Mouse (Mus musculus): ENCODE data around the gene Atxn2. TPM values are rescaled to one million over a fixed set of nuclear protein-coding genes. Genes with fewer than 3 reads are reported as not detected.

The Atxn2 gene
- total and polyA plus RNA-seq, 3 experiments: 7.7 to 58.4 (median 8.3) TPM

- TF ChIP-seq ZMIZ1 (IDR thresholded peaks at IDR 0.05; ENCODE audit: low read depth, low read length): no peak
- TF ChIP-seq NELFE (IDR thresholded peaks at IDR 0.05; ENCODE audit: low read depth, low read length): no peak
- TF ChIP-seq POLR2AphosphoS2 (IDR thresholded peaks at IDR 0.05; ENCODE audit: low read depth, low read length): no peak
- TF ChIP-seq KAT2A (IDR thresholded peaks at IDR 0.05; ENCODE audit: insufficient replicate concordance, low read length): no peak
- TF ChIP-seq MAX (IDR thresholded peaks at IDR 0.05; ENCODE audit: low read length): no peak
- no peak for TF ChIP-seq POLR2A (IDR thresholded peaks at IDR 0.05; ENCODE audit: low read depth, low read length)
- in situ Hi-C loops (cut with MboI; ENCODE audit: low pct_ligation_motif_present, low pct_unique_long_range_greater_than_20kb, low sequenced_read_pairs): no loop called here
- DNase-seq (ENCODE audit: extremely low read depth): no peak
- H3K4me3 ChIP-seq (replicated peaks in 1 of 3; ENCODE audit: low read depth in 2 of 3, low read length in 2 of 3, poor library complexity in 1 of 3): no peak overlapping the region
- H3K36me3 ChIP-seq (replicated peaks in 1 of 2; ENCODE audit: control insufficient read depth in 1 of 2, insufficient read depth in 1 of 2, low read length in 1 of 2): peaks cover 48 to 74% of the 10 kb centered on the region in 2 experiments
- H3K4me2 ChIP-seq (ENCODE audit: insufficient read depth, low read depth, poor library complexity, severe bottlenecking): no peak overlapping the region
- no peaks in the 10 kb centered on the region for H3K79me2 ChIP-seq (replicated peaks; ENCODE audit: control insufficient read depth, extremely low read depth, insufficient read depth, poor library complexity, severe bottlenecking)
- dilution Hi-C loops (cut with MboI; ENCODE audit: extremely low pct_ligation_motif_present, extremely low pct_unique_long_range_greater_than_20kb, low sequenced_read_pairs): no loop called here
- no peaks in the 10 kb centered on the region for H3K4me1 ChIP-seq (ENCODE audit: control insufficient read depth in 1 of 2, insufficient read depth in 2 of 2)
- H3K27me3 ChIP-seq (replicated peaks): no peaks in the 10 kb centered on the region
- H3K9me3 ChIP-seq (replicated peaks; ENCODE audit: low read length): no peaks in the 10 kb centered on the region
- no peak overlapping the region for H3K27ac ChIP-seq (ENCODE audit: insufficient read depth, low read depth)
- H3K9ac ChIP-seq (ENCODE audit: insufficient read depth, low read depth): no peak overlapping the region
These were observed 25.6 kb upstream of the Atxn2 start for GRCm38 (mm10) chr5:121685495-121685894.

GRCm38 (mm10) chr5:121686113-121686898, 24.8 kb upstream of the Atxn2 start:
- Histone ChIP-seq H3K9me3 (replicated peaks; ENCODE audit: low read length) (no peaks in the 10 kb centered on the region), H3K27me3 (replicated peaks) (no peaks in the 10 kb centered on the region), H3K4me3 (replicated peaks in 1 of 3; ENCODE audit: low read depth in 2 of 3, low read length in 2 of 3, poor library complexity in 1 of 3) (no peak overlapping the region), H3K4me1 (ENCODE audit: control insufficient read depth in 1 of 2, insufficient read depth in 2 of 2) (no peaks in the 10 kb centered on the region), H3K27ac (ENCODE audit: insufficient read depth, low read depth) (no peak overlapping the region), H3K36me3 (replicated peaks in 1 of 2; ENCODE audit: control insufficient read depth in 1 of 2, insufficient read depth in 1 of 2, low read length in 1 of 2) (peaks cover 43 to 66% of the 10 kb centered on the region in 2 experiments), H3K4me2 (ENCODE audit: insufficient read depth, low read depth, poor library complexity, severe bottlenecking) (no peak overlapping the region), H3K79me2 (replicated peaks; ENCODE audit: control insufficient read depth, extremely low read depth, insufficient read depth, poor library complexity, severe bottlenecking) (no peaks in the 10 kb centered on the region), H3K9ac (ENCODE audit: insufficient read depth, low read depth) (no peak overlapping the region)
- no peak for TF ChIP-seq EP300 (IDR thresholded peaks at IDR 0.05; ENCODE audit: low read length)
- TF ChIP-seq UBTF (IDR thresholded peaks at IDR 0.05; ENCODE audit: low read depth, low read length): no peak
- no peak for TF ChIP-seq CHD2 (IDR thresholded peaks at IDR 0.05; ENCODE audit: low read length)
- TF ChIP-seq ZC3H11A (IDR thresholded peaks at IDR 0.05; ENCODE audit: low read depth, low read length): no peak
- TF ChIP-seq SIN3A (IDR thresholded peaks at IDR 0.05; ENCODE audit: low read length): no peak
- no peak for TF ChIP-seq MEF2A (IDR thresholded peaks at IDR 0.05; ENCODE audit: borderline replicate concordance, low read depth, low read length)
- no peak for TF ChIP-seq JUN (IDR thresholded peaks at IDR 0.05; ENCODE audit: insufficient read depth, low read depth, low read length)
- TF ChIP-seq MYC (IDR thresholded peaks at IDR 0.05; ENCODE audit: low read depth, low read length): no peak
- TF ChIP-seq TBP (conservative IDR thresholded peaks at IDR 0.05; ENCODE audit: low read depth, low read length): no peak
- DNase-seq (ENCODE audit: extremely low read depth): no peak
- in situ Hi-C loops (cut with MboI; ENCODE audit: low pct_ligation_motif_present, low pct_unique_long_range_greater_than_20kb, low sequenced_read_pairs): no loop called here
- dilution Hi-C loops (cut with MboI; ENCODE audit: extremely low pct_ligation_motif_present, extremely low pct_unique_long_range_greater_than_20kb, low sequenced_read_pairs): no loop called here

Measured in CH12.LX (cell line).